Comparison of ENCODE assay signal across 7 mouse cellular contexts in the genomic region with DNA sequence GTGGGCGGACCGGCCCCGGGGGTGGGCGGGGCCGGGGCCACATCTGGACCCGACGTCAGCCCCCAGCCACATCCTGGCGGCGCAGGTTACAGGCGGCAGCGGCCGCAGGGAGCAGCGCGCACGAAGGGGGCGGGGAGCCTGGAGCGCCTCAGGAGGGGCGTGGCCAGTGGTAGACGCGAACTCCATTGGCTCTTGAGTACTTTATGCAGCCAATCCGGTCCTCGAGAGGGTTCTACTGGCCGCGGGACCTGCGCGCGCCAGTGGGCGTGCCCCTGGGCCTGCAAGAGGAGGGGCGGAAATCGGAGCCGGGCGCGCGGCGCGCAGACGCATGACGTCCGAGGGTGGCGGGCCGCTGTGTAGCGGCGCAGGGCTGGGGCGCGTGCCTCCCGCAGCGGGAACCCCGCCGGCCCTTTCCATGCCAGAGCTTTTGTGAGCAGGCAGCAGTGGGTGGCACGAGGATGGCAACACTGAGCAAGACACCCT. TPM values are rescaled to one million over a fixed set of nuclear protein-coding genes. Genes with fewer than 3 reads are reported as not detected.
A peak's percentile ranks its signal among the peaks of the same experiment; 100 is the strongest.
DNase-seq lines count a peak whose midpoint lies in the region; ATAC-seq lines count a peak whose summit lies in the region.

A gene (minus strand): TSS at position 2 of the 483 bp plus-strand sequence.

- H3K4me1 ChIP-seq in embryonic facial prominence, embryonic 12.5 days = peaks cover 21% of the 10 kb centered on the region; the same call in 1 of the 2 replicates
- peaks cover 4% of the 10 kb centered on the region; the same call in 1 of the 2 replicates for H3K4me1 ChIP-seq in limb, embryonic 11.5 days (ENCODE audit: control insufficient read depth, insufficient read depth, low read length)
- H3K4me1 ChIP-seq in midbrain, embryonic 14.5 days (ENCODE audit: control insufficient read depth, insufficient read depth, low read length) = peaks cover 22% of the 10 kb centered on the region

- DNase-seq in adrenal gland, postnatal 25 days = peak; percentile 96
- peak; percentile 100 for DNase-seq in heart, adult 11 months
- DNase-seq in kidney, adult 18-20 months = peak; percentile 96
- DNase-seq in limb, embryonic 11.5 days (ENCODE audit: low spot score) = peak; percentile 97
- peak; percentile 99 for DNase-seq in midbrain, embryonic 14.5 days
- DNase-seq in spleen, adult 18-20 months = peak; percentile 93 to 97

- peak within 1 kb of the TSS; percentile 91 for H3K27ac ChIP-seq in embryonic facial prominence, embryonic 12.5 days
- peak within 1 kb of the TSS; percentile 77 for H3K27ac ChIP-seq in limb, embryonic 11.5 days (replicated peaks; ENCODE audit: low read depth, low read length)
- H3K27ac ChIP-seq in midbrain, embryonic 14.5 days (replicated peaks; ENCODE audit: low read depth, low read length) = peak within 1 kb of the TSS; percentile 96

- H3K9ac ChIP-seq in embryonic facial prominence, embryonic 12.5 days = peak within 1 kb of the TSS; percentile 81
- peak within 1 kb of the TSS; percentile 76 for H3K9ac ChIP-seq in limb, embryonic 11.5 days (ENCODE audit: low read length)
- peak within 1 kb of the TSS; percentile 96 for H3K9ac ChIP-seq in midbrain, embryonic 14.5 days (replicated peaks; ENCODE audit: low read length)

- H3K4me2 ChIP-seq in embryonic facial prominence, embryonic 12.5 days (replicated peaks) = peak within 1 kb of the TSS; percentile 94
- H3K4me2 ChIP-seq in limb, embryonic 11.5 days (ENCODE audit: low read depth, severe bottlenecking) = peak within 1 kb of the TSS; percentile 95
- H3K4me2 ChIP-seq in midbrain, embryonic 14.5 days (ENCODE audit: low read length) = peak within 1 kb of the TSS; percentile 92

- H3K36me3 ChIP-seq in embryonic facial prominence, embryonic 12.5 days = no peaks in the 10 kb centered on the region
- H3K36me3 ChIP-seq in limb, embryonic 11.5 days (ENCODE audit: control insufficient read depth, insufficient read depth, low read length) = no peaks in the 10 kb centered on the region
- H3K36me3 ChIP-seq in midbrain, embryonic 14.5 days (ENCODE audit: control insufficient read depth, insufficient read depth, low read length) = no peaks in the 10 kb centered on the region

- WGBS in embryonic facial prominence, embryonic 12.5 days = under 1% methylated on average over 48 of the region's 50 CpGs
- under 1% methylated on average over 39 of the region's 50 CpGs for WGBS in limb, embryonic 11.5 days
- WGBS in midbrain, embryonic 14.5 days = under 1% methylated on average over 50 of the region's 50 CpGs

- no peaks in the 10 kb centered on the region for H3K27me3 ChIP-seq in embryonic facial prominence, embryonic 12.5 days
- no peaks in the 10 kb centered on the region for H3K27me3 ChIP-seq in limb, embryonic 11.5 days (ENCODE audit: control insufficient read depth, insufficient read depth, low read length)
- no peaks in the 10 kb centered on the region for H3K27me3 ChIP-seq in midbrain, embryonic 14.5 days (ENCODE audit: control insufficient read depth, insufficient read depth, low read length)

- H3K4me3 ChIP-seq in embryonic facial prominence, embryonic 12.5 days = peak within 1 kb of the TSS; percentile 78
- H3K4me3 ChIP-seq in limb, embryonic 11.5 days (ENCODE audit: low read depth, low read length) = peak within 1 kb of the TSS; percentile 67
- H3K4me3 ChIP-seq in midbrain, embryonic 14.5 days (replicated peaks; ENCODE audit: low read depth, low read length) = peak within 1 kb of the TSS; percentile 97

- no peaks in the 10 kb centered on the region for H3K9me3 ChIP-seq in embryonic facial prominence, embryonic 12.5 days
- H3K9me3 ChIP-seq in limb, embryonic 11.5 days (ENCODE audit: control insufficient read depth, low read length) = no peaks in the 10 kb centered on the region
- no peaks in the 10 kb centered on the region for H3K9me3 ChIP-seq in midbrain, embryonic 14.5 days (ENCODE audit: control insufficient read depth, low read length)

- peak; percentile 92 for ATAC-seq in embryonic facial prominence, embryonic 12.5 days (ENCODE audit: insufficient number of reproducible peaks, insufficient read depth, low FRiP score, low TSS enrichment)
- peak; percentile 93 for ATAC-seq in limb, embryonic 11.5 days (ENCODE audit: insufficient number of reproducible peaks, low FRiP score, low TSS enrichment, low read depth)
- ATAC-seq in midbrain, embryonic 14.5 days (ENCODE audit: low FRiP score, low TSS enrichment) = peak; percentile 93

RNA-seq across cellular contexts. Expression of the gene that starts here (rescaled TPM):
- 85.4 and 93.8 TPM in 2 replicates for total RNA-seq in adrenal gland, postnatal 25 days (2021)
- polyA plus RNA-seq in embryonic facial prominence, embryonic 12.5 days (2016; fragmentation: Nextera tagmentation; extraction: Ambion mirVana) = 21.3 and 21.4 TPM in 2 replicates
- polyA plus RNA-seq in limb, embryonic 11.5 days (2014; fragmentation: Nextera tagmentation; extraction: Ambion mirVana) = 18.3 and 18.8 TPM in 2 replicates
- polyA plus RNA-seq in midbrain, embryonic 14.5 days (2014; fragmentation: Nextera tagmentation; extraction: Ambion mirVana) = 20.5 and 24.9 TPM in 2 replicates

Comparison
In these comparisons a context has a peak if more than half of its experiments do, and no peak if none do; other contexts are left out.
1. Peak in every context shown above with its lines: DNase-seq, ATAC-seq, H3K4me3 ChIP-seq and H3K27ac ChIP-seq.